Comparison of ENCODE assay signal across 12 mouse cellular contexts in the genomic region with DNA sequence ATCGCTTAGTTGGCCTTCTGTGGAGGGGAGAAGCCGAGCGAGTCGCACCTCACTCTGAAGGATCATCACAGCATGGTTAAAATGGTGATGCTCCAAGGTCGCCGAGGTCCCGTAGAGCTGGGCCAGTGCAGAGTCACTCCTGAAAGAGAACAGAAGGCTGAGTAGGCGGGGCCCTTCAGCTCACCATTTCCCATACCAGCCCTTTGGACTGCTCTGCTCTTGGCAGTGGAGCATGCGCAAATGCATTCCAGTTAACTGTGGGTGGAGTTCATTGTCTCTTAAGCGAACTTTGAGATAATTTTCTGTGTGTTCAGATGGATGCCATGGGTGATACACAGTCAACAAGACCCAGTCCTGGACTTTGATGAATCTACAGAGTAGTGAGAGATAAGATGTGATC.
DNase-seq lines count a peak whose midpoint lies in the region; ATAC-seq and TF ChIP-seq lines count a peak whose summit lies in the region.
"Had no signal": no experiment of that assay in that cellular context is flagged by ENCODE, and none has a peak within 500 bp of the region (broad histone marks: within the 10 kb centered on the region; RNA-seq: fewer than 3 reads in every experiment).

No protein-coding gene starts in this region.

- H3K4me2 ChIP-seq in CH12.LX (ENCODE audit: insufficient read depth, low read depth, poor library complexity, severe bottlenecking) = no peak overlapping the region; the same call in 1 of the 2 replicates
- H3K4me2 ChIP-seq in forebrain, embryonic 15.5 days (replicated peaks) = no peak overlapping the region
- no peak overlapping the region for H3K4me2 ChIP-seq in midbrain, embryonic 11.5 days

- WGBS in embryonic facial prominence, embryonic 10.5 days = 83% methylated on average over 10 of the region's 10 CpGs
- WGBS in forebrain, embryonic 15.5 days = 74% methylated on average over 10 of the region's 10 CpGs
- WGBS in midbrain, embryonic 11.5 days = 73% methylated on average over 10 of the region's 10 CpGs

- H3K9me3 ChIP-seq in CH12.LX (replicated peaks; ENCODE audit: low read length) = no peaks in the 10 kb centered on the region
- no peaks in the 10 kb centered on the region for H3K9me3 ChIP-seq in embryonic facial prominence, embryonic 10.5 days
- no peaks in the 10 kb centered on the region for H3K9me3 ChIP-seq in forebrain, embryonic 15.5 days
- no peaks in the 10 kb centered on the region for H3K9me3 ChIP-seq in midbrain, embryonic 11.5 days (ENCODE audit: control insufficient read depth, low read length)
- H3K9me3 ChIP-seq: G1E had no signal

- H3K27ac ChIP-seq in CH12.LX (ENCODE audit: insufficient read depth, low read depth) = no peak overlapping the region
- H3K27ac ChIP-seq in embryonic facial prominence, embryonic 10.5 days (replicated peaks) = peak overlapping the region; percentile 72
- no peak overlapping the region for H3K27ac ChIP-seq in forebrain, embryonic 15.5 days (replicated peaks)
- H3K27ac ChIP-seq in midbrain, embryonic 11.5 days (ENCODE audit: low read depth, low read length) = no peak overlapping the region
- H3K27ac ChIP-seq: heart, adult 2 months had no signal

- no peak for TF ChIP-seq CTCF in CH12.LX (conservative IDR thresholded peaks at IDR 0.05 in 1 of 2, IDR thresholded peaks at IDR 0.05 in 1 of 2; ENCODE audit: low read depth in 2 of 2, low read length in 2 of 2)

- no peak for TF ChIP-seq POLR2A in CH12.LX (IDR thresholded peaks at IDR 0.05; ENCODE audit: low read depth, low read length)

- no peak for TF ChIP-seq RAD21 in CH12.LX (IDR thresholded peaks at IDR 0.05; ENCODE audit: low read depth, low read length)

- peaks cover 4 to 14% of the 10 kb centered on the region in 2 experiments; a peak in 3 of 4 replicates for H3K4me1 ChIP-seq in CH12.LX (ENCODE audit: control insufficient read depth in 1 of 2, insufficient read depth in 2 of 2)
- peaks cover 13% of the 10 kb centered on the region for H3K4me1 ChIP-seq in embryonic facial prominence, embryonic 10.5 days
- H3K4me1 ChIP-seq in forebrain, embryonic 15.5 days = no peaks in the 10 kb centered on the region
- peaks cover 3% of the 10 kb centered on the region; the same call in 1 of the 2 replicates for H3K4me1 ChIP-seq in midbrain, embryonic 11.5 days (ENCODE audit: control insufficient read depth, insufficient read depth, low read length)

- H3K27me3 ChIP-seq in CH12.LX (replicated peaks) = no peaks in the 10 kb centered on the region
- H3K27me3 ChIP-seq in embryonic facial prominence, embryonic 10.5 days (replicated peaks; ENCODE audit: low read depth, poor library complexity, severe bottlenecking) = no peaks in the 10 kb centered on the region
- H3K27me3 ChIP-seq in forebrain, embryonic 15.5 days = no peaks in the 10 kb centered on the region
- H3K27me3 ChIP-seq in midbrain, embryonic 11.5 days (ENCODE audit: control insufficient read depth, insufficient read depth, low read length) = no peaks in the 10 kb centered on the region

- dilution Hi-C loops in CH12.LX (cut with MboI; ENCODE audit: extremely low pct_ligation_motif_present, extremely low pct_unique_long_range_greater_than_20kb, low sequenced_read_pairs) = no loop called here

- H3K4me3 ChIP-seq in CH12.LX (replicated peaks in 1 of 3; ENCODE audit: low read depth in 2 of 3, low read length in 2 of 3, poor library complexity in 1 of 3) = no peak overlapping the region
- no peak overlapping the region for H3K4me3 ChIP-seq in embryonic facial prominence, embryonic 10.5 days
- no peak overlapping the region for H3K4me3 ChIP-seq in forebrain, embryonic 15.5 days
- no peak overlapping the region for H3K4me3 ChIP-seq in midbrain, embryonic 11.5 days (ENCODE audit: low read depth, low read length)
- H3K4me3 ChIP-seq: heart, adult 2 months had no signal

- TF ChIP-seq EP300 in CH12.LX (IDR thresholded peaks at IDR 0.05; ENCODE audit: low read length) = no peak

- ATAC-seq in monocyte, adult 5-6 weeks (replicated peaks; ENCODE audit: insufficient number of reproducible peaks, low FRiP score, low TSS enrichment, poor library complexity, severe bottlenecking) = no peak
- ATAC-seq in forebrain, embryonic 15.5 days (replicated peaks) = no peak
- no peak for ATAC-seq in midbrain, embryonic 11.5 days (ENCODE audit: low FRiP score)
- ATAC-seq: activated CD4-positive, CD25-positive, alpha-beta regulatory T cell, adult 4 months had no signal

- no peak overlapping the region for H3K9ac ChIP-seq in CH12.LX (ENCODE audit: insufficient read depth, low read depth)
- H3K9ac ChIP-seq in forebrain, embryonic 15.5 days (replicated peaks) = no peak overlapping the region
- H3K9ac ChIP-seq in midbrain, embryonic 11.5 days (ENCODE audit: low read length) = no peak overlapping the region

- no peaks in the 10 kb centered on the region for H3K36me3 ChIP-seq in CH12.LX (replicated peaks in 1 of 2; ENCODE audit: control insufficient read depth in 1 of 2, insufficient read depth in 1 of 2, low read length in 1 of 2)
- H3K36me3 ChIP-seq in embryonic facial prominence, embryonic 10.5 days (replicated peaks) = no peaks in the 10 kb centered on the region
- no peaks in the 10 kb centered on the region for H3K36me3 ChIP-seq in forebrain, embryonic 15.5 days
- no peaks in the 10 kb centered on the region for H3K36me3 ChIP-seq in midbrain, embryonic 11.5 days (ENCODE audit: control insufficient read depth, insufficient read depth, low read length)
- H3K36me3 ChIP-seq: G1E had no signal

- in situ Hi-C loops in CH12.LX (cut with MboI; ENCODE audit: low pct_ligation_motif_present, low pct_unique_long_range_greater_than_20kb, low sequenced_read_pairs) = no loop called here

- peak; percentile 37 for DNase-seq in adrenal gland, adult 2 months
- DNase-seq in adrenal gland, postnatal 25 days = no peak
- no peak for DNase-seq in CH12.LX (ENCODE audit: extremely low read depth)
- DNase-seq in embryonic facial prominence, embryonic 10.5 days (ENCODE audit: low spot score) = no peak
- DNase-seq in kidney, postnatal 14 days = peak; percentile 56
- no peak for DNase-seq in midbrain, embryonic 11.5 days (ENCODE audit: low spot score, missing footprints)
- DNase-seq: heart, adult 2 months; lung, adult 2 months had no signal

- H3K79me2 ChIP-seq in CH12.LX (replicated peaks; ENCODE audit: control insufficient read depth, extremely low read depth, insufficient read depth, poor library complexity, severe bottlenecking) = no peaks in the 10 kb centered on the region

TF ChIP-seq in CH12.LX, 34 proteins besides CTCF, POLR2A, EP300 and RAD21:
- TF ChIP-seq USF2 (conservative IDR thresholded peaks at IDR 0.05; ENCODE audit: low read depth, low read length) (no peak), CHD2 (IDR thresholded peaks at IDR 0.05; ENCODE audit: low read length) (no peak), NRF1 (IDR thresholded peaks at IDR 0.05; ENCODE audit: low read depth, low read length) (peak; percentile 62; the same call in 1 of the 2 replicates), ZKSCAN1 (IDR thresholded peaks at IDR 0.05; ENCODE audit: borderline replicate concordance, low read depth, low read length) (no peak)

Comparison
In these comparisons a context has a peak if more than half of its experiments do, and no peak if none do; other contexts are left out.
1. DNase-seq: peak in adrenal gland, adult 2 months (single experiment) and kidney, postnatal 14 days (single experiment); none in adrenal gland, postnatal 25 days (single experiment), CH12.LX (single experiment), embryonic facial prominence, embryonic 10.5 days (single experiment) and midbrain, embryonic 11.5 days (single experiment).